ENCODE assay signal across 18 mouse cellular contexts in the genomic region with DNA sequence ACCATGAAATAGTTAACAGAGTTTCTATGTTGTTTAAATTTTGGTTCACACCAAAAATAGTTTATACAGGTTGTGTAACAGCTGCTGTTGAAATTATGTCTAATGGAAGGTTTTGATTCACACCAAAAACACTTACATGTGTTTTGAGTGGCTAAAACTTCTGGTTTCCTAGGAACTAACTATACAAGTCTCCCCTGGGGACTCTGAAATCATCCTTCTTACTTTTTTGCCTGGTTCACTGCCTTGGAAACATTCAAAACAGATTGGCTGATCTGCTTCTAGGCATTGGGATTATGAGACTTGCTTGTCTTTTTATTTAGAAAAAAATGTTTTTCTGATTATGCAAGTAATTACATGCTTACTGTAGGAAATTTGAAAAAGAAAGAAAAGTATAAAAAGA. TPM values are rescaled to one million over a fixed set of nuclear protein-coding genes. Genes with fewer than 3 reads are reported as not detected.
DNase-seq lines count a peak whose midpoint lies in the region; ATAC-seq and TF ChIP-seq lines count a peak whose summit lies in the region.
"Had no signal": no experiment of that assay in that cellular context is flagged by ENCODE, and none has a peak within 500 bp of the region (broad histone marks: within the 10 kb centered on the region; RNA-seq: fewer than 3 reads in every experiment).

No protein-coding gene starts in this region.

- no peak for TF ChIP-seq POLR2A in limb, embryonic 14.5 days (IDR thresholded peaks at IDR 0.05; ENCODE audit: borderline replicate concordance, extremely low read depth, insufficient read depth, insufficient read length)

- CTCF ChIA-PET in Patski (lab: Charles Lee), result no interaction called here

- H3K4me1 ChIP-seq in limb, embryonic 14.5 days (ENCODE audit: control insufficient read depth, insufficient read depth, low read length), result no peaks in the 10 kb centered on the region
- no peaks in the 10 kb centered on the region for H3K4me1 ChIP-seq in limb, embryonic 10.5 days
- H3K4me1 ChIP-seq: embryonic facial prominence, embryonic 13.5 days; forebrain, embryonic 13.5 days; forebrain, embryonic 15.5 days had no signal

- H3K9ac ChIP-seq in limb, embryonic 14.5 days (ENCODE audit: low read depth, low read length, severe bottlenecking), result no peak overlapping the region
- H3K9ac ChIP-seq: embryonic facial prominence, embryonic 13.5 days; forebrain, embryonic 13.5 days; forebrain, embryonic 15.5 days; forebrain, postnatal 0 days had no signal

- POLR2A ChIA-PET in Patski (lab: Charles Lee), result no interaction called here

- H3K27ac ChIP-seq in limb, embryonic 14.5 days (replicated peaks; ENCODE audit: low read depth, low read length), result no peak overlapping the region
- no peak overlapping the region for H3K27ac ChIP-seq in limb, embryonic 10.5 days
- H3K27ac ChIP-seq: embryonic facial prominence, embryonic 13.5 days; forebrain, embryonic 13.5 days; forebrain, embryonic 15.5 days had no signal

- H3K9me3 ChIP-seq in limb, embryonic 14.5 days (ENCODE audit: control insufficient read depth, low read length), result no peaks in the 10 kb centered on the region
- H3K9me3 ChIP-seq in limb, embryonic 10.5 days (replicated peaks), result no peaks in the 10 kb centered on the region
- H3K9me3 ChIP-seq: embryonic facial prominence, embryonic 13.5 days; forebrain, embryonic 13.5 days; forebrain, embryonic 15.5 days had no signal

- no peak overlapping the region for H3K4me3 ChIP-seq in limb, embryonic 14.5 days (replicated peaks; ENCODE audit: low read length)
- no peak overlapping the region for H3K4me3 ChIP-seq in limb, embryonic 10.5 days
- H3K4me3 ChIP-seq: embryonic facial prominence, embryonic 13.5 days; forebrain, embryonic 13.5 days; forebrain, embryonic 15.5 days had no signal

- peak; percentile 52 for DNase-seq in limb, embryonic 14.5 days (ENCODE audit: low spot score)
- DNase-seq in limb, embryonic 10.5 days (ENCODE audit: low spot score), result no peak
- peak; percentile 7 for DNase-seq in Patski (ENCODE audit: low read depth, low spot score)
- DNase-seq in forelimb bud, embryonic 11.5 days (ENCODE audit: low read depth, low spot score), result peak; percentile 1
- no peak for DNase-seq in embryo, embryonic 11 days
- no peak for DNase-seq in adrenal gland, postnatal 36 days
- DNase-seq: adrenal gland, adult 8-10 months; adrenal gland, postnatal 14 days; cerebellum, adult 11 months; cerebellum, adult 18-20 months; cerebellum, adult 8-10 months; cerebellum, adult 9-11 months; cerebellum, postnatal 14 days; cerebellum, postnatal 36 days; forebrain, postnatal 0 days had no signal

- in situ Hi-C loops in Patski (cut with MboI; ENCODE audit: low pct_unique_long_range_greater_than_20kb), result no loop called here

- H3K27me3 ChIP-seq in limb, embryonic 14.5 days (ENCODE audit: control insufficient read depth, insufficient read depth, low read length), result 0 out of 2 replicates have a peak, but pooled peaks cover 3% of the 10 kb centered on the region
- peaks cover 82% of the 10 kb centered on the region for H3K27me3 ChIP-seq in limb, embryonic 10.5 days (ENCODE audit: low read depth, poor library complexity, severe bottlenecking)
- H3K27me3 ChIP-seq in Patski, result peaks cover 22% of the 10 kb centered on the region
- H3K27me3 ChIP-seq: forebrain, embryonic 15.5 days had no signal

- H3K36me3 ChIP-seq in limb, embryonic 14.5 days (ENCODE audit: control insufficient read depth, insufficient read depth, low read length), result no peaks in the 10 kb centered on the region
- H3K36me3 ChIP-seq in limb, embryonic 10.5 days, result no peaks in the 10 kb centered on the region
- H3K36me3 ChIP-seq: embryonic facial prominence, embryonic 13.5 days; forebrain, embryonic 15.5 days had no signal

- H3K4me2 ChIP-seq in limb, embryonic 14.5 days (replicated peaks; ENCODE audit: low read depth, low read length, severe bottlenecking), result no peak overlapping the region
- H3K4me2 ChIP-seq: embryonic facial prominence, embryonic 13.5 days; forebrain, embryonic 13.5 days; forebrain, embryonic 15.5 days had no signal

- no peak for TF ChIP-seq CTCF in Patski (IDR thresholded peaks at IDR 0.05)

- ATAC-seq in limb, embryonic 14.5 days (ENCODE audit: low FRiP score, low read depth), result no peak; the same call in 1 of the 2 replicates
- no peak for ATAC-seq in Patski
- ATAC-seq: forebrain, embryonic 13.5 days; forebrain, embryonic 15.5 days; forebrain, postnatal 0 days had no signal

RNA-seq across cellular contexts. Expression of gene Morc4, which starts 11.7 kb away (rescaled TPM):
- 19.4 and 21.8 TPM in 2 replicates for polyA plus RNA-seq in limb, embryonic 14.5 days (2012; rRNA removed)
- polyA plus RNA-seq in limb, embryonic 14.5 days (2014; fragmentation: Nextera tagmentation; extraction: Ambion mirVana), result 24.0 and 31.0 TPM in 2 replicates
- polyA plus RNA-seq in limb, embryonic 10.5 days (2016; fragmentation: Nextera tagmentation; extraction: Ambion mirVana), result 5.7 and 7.2 TPM in 2 replicates
- polyA plus RNA-seq in Patski (2021), result 18.6 TPM
- total RNA-seq in adrenal gland, postnatal 36 days (2021), result 10 to 100 TPM in 1 of 2 experiments, 1 to 10 TPM in 1; 6.1 to 10.6 TPM

Comparison
In these comparisons a context has a peak if more than half of its experiments do, and no peak if none do; other contexts are left out.
1. DNase-seq: peak in limb, embryonic 14.5 days (single experiment), Patski (single experiment) and forelimb bud, embryonic 11.5 days (single experiment); none in limb, embryonic 10.5 days (single experiment), embryo, embryonic 11 days (single experiment) and adrenal gland, postnatal 36 days (0 of 2).